ENCODE assay signal across 9 mouse cellular contexts in the genomic region with DNA sequence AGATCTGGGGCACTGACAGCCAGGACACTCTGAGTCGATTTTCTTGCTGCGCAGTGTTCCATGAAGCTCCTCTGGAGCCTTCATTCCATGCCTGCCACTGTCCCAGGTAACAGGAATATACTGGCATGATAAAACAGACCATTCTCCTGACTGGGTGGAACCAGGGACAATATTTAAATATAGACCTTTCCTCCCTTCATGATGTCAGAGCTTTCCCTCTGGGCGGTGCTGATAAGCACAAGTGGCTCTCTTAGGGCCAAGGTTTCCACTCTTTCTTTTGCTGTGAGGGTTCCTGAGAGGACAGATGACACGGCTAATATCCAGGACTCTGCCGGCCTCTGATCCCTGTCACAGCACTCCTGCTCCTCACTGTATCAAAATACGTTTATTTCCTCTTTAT. TPM values are rescaled to one million over a fixed set of nuclear protein-coding genes. Genes with fewer than 3 reads are reported as not detected.
DNase-seq lines count a peak whose midpoint lies in the region; ATAC-seq lines count a peak whose summit lies in the region.
"Had no signal": no experiment of that assay in that cellular context is flagged by ENCODE, and none has a peak within 500 bp of the region (broad histone marks: within the 10 kb centered on the region; RNA-seq: fewer than 3 reads in every experiment).

No protein-coding gene starts in this region.

- DNase-seq in adrenal gland, postnatal 36 days: peak; percentile 50 to 54
- peak; percentile 45 to 63 for DNase-seq in heart, adult 9 months (ENCODE audit: low spot score in 2 of 2)
- no peak for DNase-seq in layer of hippocampus, adult 11-12 months (ENCODE audit: low spot score)
- DNase-seq in right cerebral cortex, adult 2 months (ENCODE audit: low spot score in 2 of 2): no peak
- DNase-seq: kidney, postnatal 25 days had no signal

- no peak overlapping the region for H3K27ac ChIP-seq in forebrain, embryonic 12.5 days
- H3K27ac ChIP-seq in forebrain, embryonic 16.5 days (ENCODE audit: low read length): no peak overlapping the region
- peak overlapping the region; percentile 49; the same call in 1 of the 2 replicates for H3K27ac ChIP-seq in liver, embryonic 16.5 days (ENCODE audit: low read length)
- no peak overlapping the region for H3K27ac ChIP-seq in neural tube, embryonic 15.5 days (replicated peaks)

- no peak for ATAC-seq in forebrain, embryonic 12.5 days (ENCODE audit: low FRiP score)
- no peak for ATAC-seq in forebrain, embryonic 16.5 days
- ATAC-seq in liver, embryonic 16.5 days (ENCODE audit: low read depth): peak; percentile 89
- ATAC-seq in neural tube, embryonic 15.5 days (ENCODE audit: low FRiP score): no peak

- H3K4me3 ChIP-seq in forebrain, embryonic 12.5 days (replicated peaks): no peak overlapping the region
- H3K4me3 ChIP-seq in forebrain, embryonic 16.5 days (replicated peaks; ENCODE audit: low read length): no peak overlapping the region
- H3K4me3 ChIP-seq in liver, embryonic 16.5 days (ENCODE audit: low read depth, low read length): no peak overlapping the region
- no peak overlapping the region for H3K4me3 ChIP-seq in neural tube, embryonic 15.5 days (replicated peaks)

- peak overlapping the region; percentile 29; the same call in 1 of the 2 replicates for H3K9ac ChIP-seq in forebrain, embryonic 12.5 days
- H3K9ac ChIP-seq in forebrain, embryonic 16.5 days (replicated peaks; ENCODE audit: low read depth, low read length): no peak overlapping the region
- H3K9ac ChIP-seq in liver, embryonic 16.5 days (ENCODE audit: low read depth, low read length): no peak overlapping the region
- no peak overlapping the region for H3K9ac ChIP-seq in neural tube, embryonic 15.5 days (replicated peaks)

- H3K4me2 ChIP-seq in forebrain, embryonic 12.5 days: no peak overlapping the region
- H3K4me2 ChIP-seq in forebrain, embryonic 16.5 days (ENCODE audit: low read length): no peak overlapping the region
- H3K4me2 ChIP-seq in liver, embryonic 16.5 days (ENCODE audit: low read depth, low read length): peak overlapping the region; percentile 44
- no peak overlapping the region for H3K4me2 ChIP-seq in neural tube, embryonic 15.5 days

- peaks cover 56% of the 10 kb centered on the region for H3K4me1 ChIP-seq in forebrain, embryonic 12.5 days
- peaks cover 33% of the 10 kb centered on the region for H3K4me1 ChIP-seq in forebrain, embryonic 16.5 days (replicated peaks; ENCODE audit: control insufficient read depth, insufficient read depth, low read length)
- H3K4me1 ChIP-seq in liver, embryonic 16.5 days (ENCODE audit: control insufficient read depth, low read depth, low read length): peaks cover 32% of the 10 kb centered on the region
- peaks cover 41% of the 10 kb centered on the region for H3K4me1 ChIP-seq in neural tube, embryonic 15.5 days

- no peaks in the 10 kb centered on the region for H3K36me3 ChIP-seq in forebrain, embryonic 12.5 days (replicated peaks)
- H3K36me3 ChIP-seq in forebrain, embryonic 16.5 days (ENCODE audit: control insufficient read depth, insufficient read depth): no peaks in the 10 kb centered on the region
- no peaks in the 10 kb centered on the region for H3K36me3 ChIP-seq in liver, embryonic 16.5 days (ENCODE audit: control insufficient read depth, insufficient read depth)
- no peaks in the 10 kb centered on the region for H3K36me3 ChIP-seq in neural tube, embryonic 15.5 days

- H3K9me3 ChIP-seq in forebrain, embryonic 12.5 days: no peaks in the 10 kb centered on the region
- H3K9me3 ChIP-seq in forebrain, embryonic 16.5 days (ENCODE audit: control insufficient read depth, low read length): no peaks in the 10 kb centered on the region
- no peaks in the 10 kb centered on the region for H3K9me3 ChIP-seq in liver, embryonic 16.5 days (replicated peaks; ENCODE audit: control insufficient read depth, low read length)
- H3K9me3 ChIP-seq in neural tube, embryonic 15.5 days (replicated peaks): no peaks in the 10 kb centered on the region

- 79% methylated on average over 6 of the region's 6 CpGs for WGBS in forebrain, embryonic 12.5 days
- 80% methylated on average over 6 of the region's 6 CpGs for WGBS in forebrain, embryonic 16.5 days
- 34% methylated on average over 6 of the region's 6 CpGs for WGBS in liver, embryonic 16.5 days (ENCODE audit: insufficient replicate concordance)
- 77% methylated on average over 6 of the region's 6 CpGs for WGBS in neural tube, embryonic 15.5 days

- no peaks in the 10 kb centered on the region for H3K27me3 ChIP-seq in forebrain, embryonic 12.5 days
- H3K27me3 ChIP-seq in forebrain, embryonic 16.5 days (replicated peaks; ENCODE audit: control insufficient read depth, insufficient read depth, low read length): no peaks in the 10 kb centered on the region
- H3K27me3 ChIP-seq in liver, embryonic 16.5 days (ENCODE audit: control insufficient read depth, insufficient read depth, low read depth, low read length): no peaks in the 10 kb centered on the region
- H3K27me3 ChIP-seq in neural tube, embryonic 15.5 days (replicated peaks): no peaks in the 10 kb centered on the region

RNA-seq across cellular contexts. Expression of a gene that starts 40.6 kb away (rescaled TPM):
- polyA plus RNA-seq in forebrain, embryonic 12.5 days (2016; fragmentation: Nextera tagmentation; extraction: Ambion mirVana): 15.1 and 15.3 TPM in 2 replicates
- polyA plus RNA-seq in forebrain, embryonic 16.5 days (2015; fragmentation: Nextera tagmentation; extraction: Ambion mirVana): 8.9 and 11.0 TPM in 2 replicates
- 10 to 100 TPM; 33.4 to 41.0 TPM for total RNA-seq in adrenal gland, postnatal 36 days (2021)
- polyA plus RNA-seq in liver, embryonic 16.5 days (2015; fragmentation: Nextera tagmentation; extraction: Ambion mirVana): 2.8 and 3.1 TPM in 2 replicates
- polyA plus RNA-seq in neural tube, embryonic 15.5 days (2015; fragmentation: Nextera tagmentation; extraction: Ambion mirVana): 7.0 and 7.4 TPM in 2 replicates

Comparison
In these comparisons a context has a peak if more than half of its experiments do, and no peak if none do; other contexts are left out.
1. DNase-seq: peak in adrenal gland, postnatal 36 days (2 of 2) and heart, adult 9 months (2 of 2); none in layer of hippocampus, adult 11-12 months (single experiment) and right cerebral cortex, adult 2 months (0 of 2).